Mouse (Mus musculus): ENCODE data around the gene Ppp1r10.

DNA sequence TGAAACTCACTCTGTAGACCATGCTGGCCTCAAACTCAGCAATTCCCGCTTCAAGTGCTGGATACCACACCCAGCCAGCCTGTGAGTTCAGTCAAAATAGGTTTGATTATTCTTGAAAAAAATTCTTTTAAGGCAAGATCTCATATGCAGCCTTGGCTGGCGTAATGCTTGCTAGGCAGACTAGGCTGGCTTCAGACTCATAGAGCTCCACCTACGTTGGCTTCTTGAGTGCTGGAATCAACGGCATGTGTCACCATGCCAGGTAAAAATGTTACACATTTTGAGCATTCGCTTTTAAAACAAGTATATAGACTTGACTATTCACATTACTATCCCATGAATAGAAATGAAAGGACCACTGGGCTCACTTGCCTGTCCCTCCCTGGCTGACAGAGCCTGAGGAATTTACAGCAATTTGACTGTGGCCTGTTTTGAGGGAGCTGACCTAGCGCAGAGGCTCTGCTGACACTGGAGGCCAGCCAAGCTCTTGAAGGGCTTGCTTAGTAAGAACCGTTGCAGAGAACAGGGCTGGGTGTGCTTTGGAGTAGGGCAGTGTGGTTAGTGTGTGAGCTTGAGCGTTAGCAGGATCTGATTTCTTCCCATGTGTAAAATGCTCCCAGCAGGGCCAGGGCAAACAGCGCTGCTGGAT lies 12.8 kb upstream of the Ppp1r10 start:
- TF ChIP-seq CTCF (IDR thresholded peaks at IDR 0.05; ENCODE audit: insufficient read depth, low read depth, low read length) = no peak
- TF ChIP-seq POLR2A (IDR thresholded peaks at IDR 0.05; ENCODE audit: insufficient read depth, low read depth, low read length) = no peak
